Mouse (Mus musculus) liver, embryonic 16.5 days (tissue): ENCODE data around the gene Mapk7. TPM values are rescaled to one million over a fixed set of nuclear protein-coding genes. Genes with fewer than 3 reads are reported as not detected.

Experiments
- ATAC-seq: fragments of 200-750 bp; cut with Nextera tagmentation; 2 replicates; pipeline ENCODE4 v1.8.0; 2017; ENCODE audit warnings: low read depth, mild to moderate bottlenecking, moderate number of reproducible peaks, moderate library complexity
- H3K27ac ChIP-seq: fragments of 300-500 bp; sonication (generic); 2 replicates; pipeline ENCODE4 v1.5.1; 2014; ENCODE audit warnings: mild to moderate bottlenecking, low read length
- H3K27me3 ChIP-seq: fragments of 300-500 bp; sonication (generic); 2 replicates; pipeline ENCODE4 v1.6.1; 2014; ENCODE audit warnings: low read depth, low read length, mixed read lengths; ENCODE audit not compliant: control insufficient read depth, insufficient read depth
- H3K36me3 ChIP-seq: fragments of 300-500 bp; sonication (generic); 2 replicates; pipeline ENCODE4 v1.6.1; 2014; ENCODE audit warnings: mild to moderate bottlenecking; ENCODE audit not compliant: control insufficient read depth, insufficient read depth
- H3K4me1 ChIP-seq: fragments of 300-500 bp; sonication (generic); 2 replicates; pipeline ENCODE4 v1.6.1; 2014; ENCODE audit warnings: low read depth, low read length, mixed read lengths; ENCODE audit not compliant: control insufficient read depth
- H3K4me2 ChIP-seq: fragments of 300-500 bp; sonication (generic); 2 replicates; pipeline ENCODE4 v1.6.1; 2014; ENCODE audit warnings: low read depth, low read length, mixed read lengths
- H3K4me3 ChIP-seq: fragments of 300-500 bp; sonication (generic); 2 replicates; pipeline ENCODE4 v1.5.1; 2014; ENCODE audit warnings: low read depth, mild to moderate bottlenecking, low read length
- H3K9ac ChIP-seq: fragments of 300-500 bp; sonication (generic); 2 replicates; pipeline ENCODE4 v1.6.1; 2014; ENCODE audit warnings: low read depth, low read length
- H3K9me3 ChIP-seq: fragments of 300-500 bp; sonication (generic); replicated peaks from 2 replicates; pipeline ENCODE4 v1.6.1; 2016; ENCODE audit warnings: low read length; ENCODE audit not compliant: control insufficient read depth
- WGBS: fragments of 180-500 bp; shearing (Covaris S2); extraction: QIAGEN DNeasy Blood & Tissue Kit; methylation state at CpG from one replicate; pipeline ENCODE4 v1.1.7; 2014; ENCODE audit not compliant: insufficient replicate concordance; 5-methylcytosine and 5-hydroxymethylcytosine counted together
- polyA plus RNA-seq: library from polyadenylated mRNA; unstranded; fragments of >200 nt; fragmentation: Nextera tagmentation; extraction: Ambion mirVana; gene quantifications from 2 replicates; pipeline ENCODE4 v1.2.1, GENCODE M21; 2015

Mapk7 gene
- polyA plus RNA-seq, 1 experiment from 2014 or later, result 6.5 TPM

DNA sequence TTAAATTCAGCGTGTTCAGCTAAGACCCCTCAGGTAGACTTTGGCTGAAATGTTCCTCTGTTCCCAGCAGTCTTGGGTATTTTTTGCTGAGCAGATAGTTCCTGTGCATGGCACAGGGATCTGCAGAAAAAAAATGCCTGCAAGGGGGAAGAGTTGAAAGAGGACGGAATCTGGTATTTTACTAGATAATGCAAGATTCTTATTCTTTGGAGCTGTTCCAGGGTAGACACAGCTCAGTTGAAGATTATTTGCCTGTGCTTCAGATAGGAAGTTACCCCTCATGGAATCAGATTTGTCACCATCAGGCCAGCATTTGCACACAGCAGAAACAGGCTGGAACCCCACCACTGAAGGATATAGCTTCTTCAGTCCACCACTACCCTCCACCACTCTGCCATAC is 1.3 kb upstream of the Mapk7 start:
- H3K4me2 ChIP-seq, result no peak overlapping the region
- H3K9me3 ChIP-seq, result no peaks in the 10 kb centered on the region
- H3K9ac ChIP-seq, result no peak overlapping the region
- peaks cover 12% of the 10 kb centered on the region for H3K4me1 ChIP-seq
- 83% methylated on average over 2 of the region's 2 CpGs for WGBS
- no peak overlapping the region for H3K4me3 ChIP-seq
- no peaks in the 10 kb centered on the region for H3K27me3 ChIP-seq
- no peak overlapping the region for H3K27ac ChIP-seq
- H3K36me3 ChIP-seq, result peaks cover 7% of the 10 kb centered on the region
- no peak for ATAC-seq

- peak overlapping the region; percentile 78 for H3K9ac ChIP-seq
- H3K27ac ChIP-seq, result peak overlapping the region; percentile 47; the same call in 1 of the 2 replicates
- H3K4me3 ChIP-seq, result peak overlapping the region; percentile 86
- peak; percentile 53 for ATAC-seq
- H3K27me3 ChIP-seq, result no peaks in the 10 kb centered on the region
- peaks cover 10% of the 10 kb centered on the region for H3K36me3 ChIP-seq
- H3K4me2 ChIP-seq, result peak overlapping the region; percentile 97
- peaks cover 12% of the 10 kb centered on the region for H3K4me1 ChIP-seq
- WGBS, result 2% methylated on average over 50 of the region's 50 CpGs
- H3K9me3 ChIP-seq, result no peaks in the 10 kb centered on the region
These were observed 579 bp downstream of the Mapk7 start for GRCm38 (mm10) chr11:61493525-61494128.

GRCm38 (mm10) chr11:61492749-61493401 is 1.3 kb downstream of the Mapk7 start:
- no peak overlapping the region for H3K27ac ChIP-seq
- peaks cover 12% of the 10 kb centered on the region for H3K4me1 ChIP-seq
- no peaks in the 10 kb centered on the region for H3K9me3 ChIP-seq
- peak overlapping the region; percentile 86 for H3K4me3 ChIP-seq
- 68% methylated on average over 12 of the region's 12 CpGs for WGBS
- H3K27me3 ChIP-seq, result no peaks in the 10 kb centered on the region
- peaks cover 11% of the 10 kb centered on the region for H3K36me3 ChIP-seq
- no peak for ATAC-seq
- H3K4me2 ChIP-seq, result peak overlapping the region; percentile 97
- H3K9ac ChIP-seq, result peak overlapping the region; percentile 78

DNA sequence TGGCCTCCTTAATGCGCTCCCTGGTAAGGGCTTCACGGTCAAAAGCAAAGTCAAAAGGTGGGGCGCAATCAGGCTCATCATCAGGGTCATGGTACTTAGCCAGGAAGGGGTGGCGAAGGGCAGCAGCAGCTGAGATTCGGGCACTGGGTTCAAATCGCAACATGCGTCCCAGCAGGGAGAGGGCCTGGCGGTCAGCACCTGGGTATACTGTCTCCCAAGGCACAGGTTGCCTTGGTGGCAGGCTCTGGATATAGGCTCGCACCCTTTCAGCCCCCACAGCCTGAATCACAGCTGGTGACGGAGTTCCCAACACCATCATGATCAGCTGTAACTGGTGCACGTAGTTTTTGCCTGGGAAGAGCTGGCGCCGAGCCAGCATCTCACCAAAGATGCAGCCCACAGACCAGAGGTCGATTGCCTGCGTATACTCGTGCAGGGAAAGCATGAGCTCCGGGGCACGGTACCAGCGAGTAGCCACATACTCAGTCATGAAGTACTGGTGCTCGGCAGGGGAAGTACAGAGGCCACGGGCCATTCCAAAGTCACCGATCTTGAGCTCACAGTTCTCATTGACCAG is 3.2 kb downstream of the Mapk7 start:
- Histone ChIP-seq H3K27ac (no peak overlapping the region), H3K9me3 (no peaks in the 10 kb centered on the region), H3K4me2 (no peak overlapping the region), H3K4me1 (peaks cover 12% of the 10 kb centered on the region), H3K36me3 (peaks cover 11% of the 10 kb centered on the region), H3K9ac (no peak overlapping the region), H3K27me3 (no peaks in the 10 kb centered on the region), H3K4me3 (no peak overlapping the region)
- no peak for ATAC-seq
- 86% methylated on average over 22 of the region's 22 CpGs for WGBS

DNA sequence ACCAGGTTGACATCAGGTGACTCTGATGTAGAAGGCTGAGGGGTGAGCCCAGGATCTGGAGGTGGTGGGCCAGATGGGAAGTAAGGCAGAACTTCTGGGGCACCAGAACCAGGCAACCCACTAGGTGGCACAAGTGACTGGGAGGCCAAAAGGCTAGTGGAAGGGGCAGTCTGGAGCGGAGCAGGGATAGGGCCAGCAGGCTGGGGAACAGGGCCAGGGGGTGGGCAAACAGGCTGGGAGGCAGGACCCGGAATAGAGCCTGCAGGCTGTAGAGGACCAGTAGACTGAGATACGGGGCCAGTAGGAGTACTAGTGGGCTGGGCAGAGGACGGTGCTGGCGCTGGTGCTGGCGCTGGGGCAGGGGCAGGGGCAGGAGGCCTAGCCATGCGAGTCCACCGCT is 4.3 kb downstream of the Mapk7 start:
- Histone ChIP-seq H3K27ac (no peak overlapping the region), H3K9me3 (no peaks in the 10 kb centered on the region), H3K4me2 (no peak overlapping the region), H3K4me1 (peaks cover 12% of the 10 kb centered on the region), H3K27me3 (no peaks in the 10 kb centered on the region), H3K36me3 (peaks cover 11% of the 10 kb centered on the region), H3K4me3 (no peak overlapping the region), H3K9ac (no peak overlapping the region)
- WGBS, result 78% methylated on average over 8 of the region's 8 CpGs
- no peak for ATAC-seq

DNA sequence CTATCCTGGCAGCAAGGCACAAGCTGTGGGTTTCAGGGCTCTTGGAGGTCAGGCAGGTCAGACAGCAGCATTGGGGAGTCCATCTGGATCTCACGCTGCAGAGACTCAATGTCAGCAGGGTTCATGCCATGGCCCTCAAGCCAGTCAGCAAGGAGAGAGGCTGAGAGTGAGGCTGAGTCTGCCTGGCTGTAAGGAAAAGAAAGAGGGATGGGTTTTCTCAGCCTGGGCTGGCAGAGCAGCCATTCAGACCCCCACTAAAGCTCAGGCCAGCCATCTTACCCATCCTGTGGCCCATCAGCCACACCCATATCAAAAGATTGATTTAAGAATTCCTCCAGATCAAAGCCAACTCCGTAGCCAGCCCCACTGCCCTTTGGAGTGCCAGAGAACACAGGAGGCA is 5.1 kb downstream of the Mapk7 start:
- H3K27ac ChIP-seq, result no peak overlapping the region
- H3K4me1 ChIP-seq, result peaks cover 10% of the 10 kb centered on the region
- H3K36me3 ChIP-seq, result peaks cover 11% of the 10 kb centered on the region
- no peaks in the 10 kb centered on the region for H3K27me3 ChIP-seq
- H3K9me3 ChIP-seq, result no peaks in the 10 kb centered on the region
- no peak for ATAC-seq
- 77% methylated on average over 2 of the region's 2 CpGs for WGBS
- H3K4me2 ChIP-seq, result no peak overlapping the region
- no peak overlapping the region for H3K4me3 ChIP-seq
- H3K9ac ChIP-seq, result no peak overlapping the region

GRCm38 (mm10) chr11:61487936-61488335 is 6.3 kb downstream of the Mapk7 start:
- Histone ChIP-seq H3K27ac (no peak overlapping the region), H3K36me3 (peaks cover 11% of the 10 kb centered on the region), H3K9ac (no peak overlapping the region), H3K9me3 (no peaks in the 10 kb centered on the region), H3K27me3 (no peaks in the 10 kb centered on the region), H3K4me1 (peaks cover 2% of the 10 kb centered on the region), H3K4me2 (no peak overlapping the region), H3K4me3 (no peak overlapping the region)
- ATAC-seq, result no peak
- 72% methylated on average over 7 of the region's 7 CpGs for whole genome bisulfite sequencing

DNA sequence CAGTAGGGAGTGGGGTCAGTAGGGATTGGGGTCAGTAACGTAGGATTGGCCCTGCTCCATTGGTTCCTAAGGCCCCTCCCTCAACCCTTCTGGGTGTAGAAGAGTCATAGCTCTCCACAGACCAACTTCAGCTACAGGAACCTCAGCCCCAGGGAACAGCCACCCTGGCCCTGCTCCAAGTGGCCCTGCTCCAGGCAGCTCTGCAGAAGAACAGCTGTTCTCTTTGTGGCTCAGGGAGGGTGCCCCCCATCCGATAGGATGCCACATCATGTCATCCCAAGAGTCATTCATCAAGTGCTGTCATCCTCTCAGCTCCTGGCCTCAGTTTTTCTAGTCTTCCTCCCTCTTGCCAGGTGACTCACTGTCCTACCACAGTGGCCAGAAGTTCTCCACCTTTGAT is 6.8 kb downstream of the Mapk7 start:
- H3K9me3 ChIP-seq, result no peaks in the 10 kb centered on the region
- no peaks in the 10 kb centered on the region for H3K27me3 ChIP-seq
- 64% methylated on average over 2 of the region's 2 CpGs for WGBS
- no peak overlapping the region for H3K4me3 ChIP-seq
- no peak overlapping the region for H3K4me2 ChIP-seq
- H3K9ac ChIP-seq, result no peak overlapping the region
- H3K27ac ChIP-seq, result no peak overlapping the region
- no peaks in the 10 kb centered on the region for H3K4me1 ChIP-seq
- ATAC-seq, result no peak
- H3K36me3 ChIP-seq, result peaks cover 11% of the 10 kb centered on the region
